In genomic region chr3:94783462-94783931, GRCm38 (mm10) we compare ENCODE assay signal across 8 mouse cellular contexts. TPM values are rescaled to one million over a fixed set of nuclear protein-coding genes. Genes with fewer than 3 reads are reported as not detected.
DNase-seq lines count a peak whose midpoint lies in the region; ATAC-seq and TF ChIP-seq lines count a peak whose summit lies in the region.

No protein-coding gene starts in this region.

- no peak for TF ChIP-seq POLR2A in liver, adult 2 months (IDR thresholded peaks at IDR 0.05; ENCODE audit: extremely low read depth, insufficient read depth, low read length)

- H3K79me2 ChIP-seq in liver, adult 2 months (ENCODE audit: control insufficient read depth, insufficient read depth, low read length), result peaks cover 7% of the 10 kb centered on the region; the same call in 1 of the 2 replicates

- peaks cover 14% of the 10 kb centered on the region for H3K4me1 ChIP-seq in embryonic facial prominence, embryonic 15.5 days
- H3K4me1 ChIP-seq in liver, adult 2 months (ENCODE audit: control insufficient read depth, insufficient read depth, low read length), result peaks cover 22% of the 10 kb centered on the region
- peaks cover 14% of the 10 kb centered on the region for H3K4me1 ChIP-seq in stomach, embryonic 15.5 days

- H3K27me3 ChIP-seq in embryonic facial prominence, embryonic 15.5 days, result 0 out of 2 replicates have a peak, but pooled peaks cover 3% of the 10 kb centered on the region
- no peaks in the 10 kb centered on the region for H3K27me3 ChIP-seq in liver, adult 2 months (ENCODE audit: control insufficient read depth, insufficient read depth, low read length)
- no peaks in the 10 kb centered on the region for H3K27me3 ChIP-seq in stomach, embryonic 15.5 days (replicated peaks)

- DNase-seq in left cerebral cortex, postnatal 4 days, result peak; percentile 68
- no peak for DNase-seq in left cerebral cortex, adult 9 months (ENCODE audit: low spot score in 2 of 2)
- DNase-seq in liver, adult 2 months (ENCODE audit: extremely low read depth, low read depth, low spot score), result peak; percentile 96
- no peak for DNase-seq in embryo, embryonic 10 days (ENCODE audit: low spot score)
- DNase-seq in neural tube, embryonic 10.5 days (ENCODE audit: extremely low spot score, low spot score), result no peak

- no peaks in the 10 kb centered on the region for H3K36me3 ChIP-seq in embryonic facial prominence, embryonic 15.5 days
- H3K36me3 ChIP-seq in liver, adult 2 months (ENCODE audit: control insufficient read depth, insufficient read depth, low read length), result peaks cover 5% of the 10 kb centered on the region; the same call in 1 of the 2 replicates
- H3K36me3 ChIP-seq in stomach, embryonic 15.5 days, result no peaks in the 10 kb centered on the region

- peak; percentile 25 for TF ChIP-seq CTCF in liver, adult 2 months (IDR thresholded peaks at IDR 0.05; ENCODE audit: low read depth, low read length)

- no peak overlapping the region for H3K9ac ChIP-seq in embryonic facial prominence, embryonic 15.5 days
- H3K9ac ChIP-seq in liver, adult 2 months (ENCODE audit: low read depth, low read length), result no peak overlapping the region
- H3K9ac ChIP-seq in stomach, embryonic 15.5 days, result no peak overlapping the region

- H3K27ac ChIP-seq in embryonic facial prominence, embryonic 15.5 days (replicated peaks), result peak overlapping the region; percentile 58; the same call in 1 of the 2 replicates
- H3K27ac ChIP-seq in liver, adult 2 months (replicated peaks; ENCODE audit: insufficient read depth, low read depth, low read length), result peak overlapping the region; percentile 97
- peak overlapping the region; percentile 82 for H3K27ac ChIP-seq in stomach, embryonic 15.5 days

- no peaks in the 10 kb centered on the region for H3K9me3 ChIP-seq in embryonic facial prominence, embryonic 15.5 days (replicated peaks)
- H3K9me3 ChIP-seq in stomach, embryonic 15.5 days, result no peaks in the 10 kb centered on the region

- intact Hi-C loops in left cerebral cortex, postnatal 4 days (cut with DNase I), result no loop called here

- no peak for ATAC-seq in embryonic facial prominence, embryonic 15.5 days (ENCODE audit: insufficient number of reproducible peaks, low FRiP score, low TSS enrichment, low read depth)
- ATAC-seq in stomach, embryonic 15.5 days (ENCODE audit: insufficient read depth, low FRiP score, low read depth), result peak; percentile 72
- no peak for ATAC-seq in megakaryocyte progenitor cell, adult 5-6 weeks (replicated peaks; ENCODE audit: poor library complexity)

- WGBS in embryonic facial prominence, embryonic 15.5 days, result 43% methylated on average over 5 of the region's 5 CpGs
- WGBS in liver, adult 2 months, result 15% methylated on average over 5 of the region's 5 CpGs
- WGBS in stomach, embryonic 15.5 days, result 35% methylated on average over 5 of the region's 5 CpGs

- H3K4me3 ChIP-seq in embryonic facial prominence, embryonic 15.5 days (replicated peaks), result no peak overlapping the region
- H3K4me3 ChIP-seq in liver, adult 2 months (ENCODE audit: insufficient read depth, low read depth, low read length), result no peak overlapping the region
- H3K4me3 ChIP-seq in stomach, embryonic 15.5 days (replicated peaks), result no peak overlapping the region; the same call in 1 of the 2 replicates

- H3K4me2 ChIP-seq in embryonic facial prominence, embryonic 15.5 days (replicated peaks), result no peak overlapping the region
- H3K4me2 ChIP-seq in stomach, embryonic 15.5 days, result peak overlapping the region; percentile 40

RNA-seq across cellular contexts. Expression of gene Cgn, which starts 2.8 kb away (rescaled TPM):
- total RNA-seq in left cerebral cortex, postnatal 4 days (2021), result 10 to 100 TPM; 17.1 to 17.9 TPM
- 10.1 and 12.6 TPM in 2 replicates for polyA plus RNA-seq in embryonic facial prominence, embryonic 15.5 days (2015; fragmentation: Nextera tagmentation; extraction: Ambion mirVana)
- 7.6 and 9.2 TPM in 2 replicates for total RNA-seq in liver, adult 2 months (2014; rRNA removed)
- 7.3 and 7.4 TPM in 2 replicates for polyA plus RNA-seq in liver, adult 2 months (2012; rRNA removed)
- 51.0 and 56.7 TPM in 2 replicates for polyA plus RNA-seq in stomach, embryonic 15.5 days (2015; fragmentation: Nextera tagmentation; extraction: Ambion mirVana)
- not detected in 2 replicates for total RNA-seq in megakaryocyte progenitor cell, adult 5-6 weeks (2015)
- total RNA-seq in megakaryocyte progenitor cell, adult 5-6 weeks (2017), result not detected in 2 replicates

RNA-seq across cellular contexts. Expression of gene Pogz, which starts 53.9 kb away (rescaled TPM):
- total RNA-seq in left cerebral cortex, postnatal 4 days (2021), result 10 to 100 TPM; 97.9 to 99.7 TPM
- polyA plus RNA-seq in embryonic facial prominence, embryonic 15.5 days (2015; fragmentation: Nextera tagmentation; extraction: Ambion mirVana), result 15.3 and 16.4 TPM in 2 replicates
- total RNA-seq in liver, adult 2 months (2014; rRNA removed), result 6.3 and 6.8 TPM in 2 replicates
- 6.4 and 9.9 TPM in 2 replicates for polyA plus RNA-seq in liver, adult 2 months (2012; rRNA removed)
- 14.6 and 15.3 TPM in 2 replicates for polyA plus RNA-seq in stomach, embryonic 15.5 days (2015; fragmentation: Nextera tagmentation; extraction: Ambion mirVana)
- 31.3 and 35.8 TPM in 2 replicates for total RNA-seq in megakaryocyte progenitor cell, adult 5-6 weeks (2015)
- 13.5 and 15.3 TPM in 2 replicates for total RNA-seq in megakaryocyte progenitor cell, adult 5-6 weeks (2017)

Comparison
In these comparisons a context has a peak if more than half of its experiments do, and no peak if none do; other contexts are left out.
1. DNase-seq: peak in left cerebral cortex, postnatal 4 days (single experiment) and liver, adult 2 months (single experiment); none in left cerebral cortex, adult 9 months (0 of 2), embryo, embryonic 10 days (single experiment) and neural tube, embryonic 10.5 days (single experiment).
2. Peak in every context shown above with its lines, with median percentiles within 50 percentile points of each other: H3K27ac ChIP-seq.